Mouse (Mus musculus): ENCODE results near the gene Ugt1a6a. TPM values are rescaled to one million over a fixed set of nuclear protein-coding genes. Genes with fewer than 3 reads are reported as not detected.

The Ugt1a6a gene
- polyA plus RNA-seq, 1 experiment from 2014 or later = 0.80 TPM

DNA sequence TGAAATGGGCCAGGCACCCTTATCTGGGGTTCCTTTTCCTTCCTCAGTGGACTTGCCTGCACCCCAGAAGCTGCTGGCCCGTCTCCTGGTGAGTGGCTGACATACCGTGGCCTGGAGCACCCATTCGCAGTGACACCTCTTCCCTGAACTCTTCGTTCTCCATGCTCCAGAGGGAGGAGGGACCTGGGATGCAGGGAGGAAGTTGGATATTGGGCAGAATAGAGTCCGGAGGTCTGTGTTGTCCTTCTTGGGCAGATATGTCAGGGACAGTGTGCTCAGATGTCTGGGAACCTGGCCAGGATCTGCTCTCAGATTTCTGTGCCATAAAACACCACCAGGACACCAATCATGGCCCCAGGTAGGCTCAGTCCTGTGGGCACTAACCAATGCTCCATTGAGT is 105.5 kb downstream of the Ugt1a6a start:
- H3K4me1 ChIP-seq (replicated peaks; ENCODE audit: control insufficient read depth, insufficient read depth, low read length) = no peaks in the 10 kb centered on the region
- no peak overlapping the region for H3K27ac ChIP-seq (ENCODE audit: low read depth, low read length)
- no peak for DNase-seq (ENCODE audit: low spot score)
- H3K9me3 ChIP-seq (ENCODE audit: control insufficient read depth, low read length) = peaks cover 86% of the 10 kb centered on the region
- H3K4me2 ChIP-seq = no peak overlapping the region
- no peak overlapping the region for H3K4me3 ChIP-seq (ENCODE audit: low read depth, low read length)
- H3K27me3 ChIP-seq (replicated peaks; ENCODE audit: control insufficient read depth, insufficient read depth, low read length) = no peaks in the 10 kb centered on the region
- no peak for ATAC-seq (replicated peaks; ENCODE audit: low FRiP score)
- no peak overlapping the region for H3K9ac ChIP-seq (ENCODE audit: low read depth, low read length)
- H3K36me3 ChIP-seq (ENCODE audit: control insufficient read depth, insufficient read depth, low read length) = no peaks in the 10 kb centered on the region
- WGBS = 66% methylated on average over 5 of the region's 5 CpGs

DNA sequence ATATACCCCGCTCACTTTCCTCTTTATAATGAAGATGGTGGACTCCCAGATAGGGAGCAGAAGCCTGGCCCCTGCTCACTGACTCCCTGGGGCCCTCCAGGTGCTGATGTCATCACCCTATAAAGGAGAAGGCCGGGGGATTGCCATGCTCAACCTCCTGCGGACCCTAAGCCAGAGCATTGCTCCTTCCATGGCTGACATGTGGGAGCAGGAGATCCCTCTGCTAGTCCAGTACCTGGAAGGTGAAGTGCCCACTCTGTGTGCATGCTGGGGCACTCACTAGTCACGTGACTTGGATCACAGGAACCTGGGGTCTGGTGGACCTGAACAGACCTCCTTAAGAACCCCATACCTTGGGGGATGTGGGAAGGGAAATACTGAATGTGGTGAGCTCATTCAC is 106.0 kb downstream of the Ugt1a6a start:
- no peak overlapping the region for H3K9ac ChIP-seq (ENCODE audit: low read depth, low read length)
- H3K4me3 ChIP-seq (ENCODE audit: low read depth, low read length) = no peak overlapping the region
- no peaks in the 10 kb centered on the region for H3K27me3 ChIP-seq (replicated peaks; ENCODE audit: control insufficient read depth, insufficient read depth, low read length)
- H3K9me3 ChIP-seq (ENCODE audit: control insufficient read depth, low read length) = peaks cover 86% of the 10 kb centered on the region
- no peaks in the 10 kb centered on the region for H3K36me3 ChIP-seq (ENCODE audit: control insufficient read depth, insufficient read depth, low read length)
- whole genome bisulfite sequencing = 64% methylated on average over 4 of the region's 4 CpGs
- no peaks in the 10 kb centered on the region for H3K4me1 ChIP-seq (replicated peaks; ENCODE audit: control insufficient read depth, insufficient read depth, low read length)
- H3K4me2 ChIP-seq = no peak overlapping the region
- ATAC-seq (replicated peaks; ENCODE audit: low FRiP score) = no peak
- H3K27ac ChIP-seq (ENCODE audit: low read depth, low read length) = no peak overlapping the region
- no peak for DNase-seq (ENCODE audit: low spot score)

DNA sequence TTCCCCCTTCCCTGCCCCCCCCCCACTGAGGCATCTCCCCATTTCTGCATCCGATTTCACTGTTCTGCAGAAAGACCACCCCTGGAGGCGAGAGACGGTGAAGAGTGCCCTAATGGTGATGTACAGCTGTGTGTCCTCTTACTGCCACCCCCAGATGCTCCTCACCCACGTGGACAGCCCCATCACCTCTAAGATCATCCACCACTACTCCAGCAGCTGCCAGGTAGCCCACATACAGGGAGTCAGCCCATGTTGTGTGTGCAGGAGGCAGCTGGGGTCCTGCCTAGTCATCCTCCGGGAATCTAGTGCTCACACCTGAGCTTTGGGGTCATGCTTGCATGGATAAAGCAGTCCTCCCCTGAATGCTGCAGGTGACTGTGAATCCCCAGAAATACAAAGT is 109.3 kb downstream of the Ugt1a6a start:
- Histone ChIP-seq H3K4me1 (replicated peaks; ENCODE audit: control insufficient read depth, insufficient read depth, low read length) (no peaks in the 10 kb centered on the region), H3K4me3 (ENCODE audit: low read depth, low read length) (no peak overlapping the region), H3K27ac (ENCODE audit: low read depth, low read length) (no peak overlapping the region), H3K4me2 (no peak overlapping the region), H3K36me3 (ENCODE audit: control insufficient read depth, insufficient read depth, low read length) (no peaks in the 10 kb centered on the region), H3K9me3 (ENCODE audit: control insufficient read depth, low read length) (peaks cover 89% of the 10 kb centered on the region), H3K9ac (ENCODE audit: low read depth, low read length) (no peak overlapping the region), H3K27me3 (replicated peaks; ENCODE audit: control insufficient read depth, insufficient read depth, low read length) (no peaks in the 10 kb centered on the region)
- 60% methylated on average over 5 of the region's 5 CpGs for WGBS
- ATAC-seq (replicated peaks; ENCODE audit: low FRiP score) (no peak), DNase-seq (ENCODE audit: low spot score) (no peak)

DNA sequence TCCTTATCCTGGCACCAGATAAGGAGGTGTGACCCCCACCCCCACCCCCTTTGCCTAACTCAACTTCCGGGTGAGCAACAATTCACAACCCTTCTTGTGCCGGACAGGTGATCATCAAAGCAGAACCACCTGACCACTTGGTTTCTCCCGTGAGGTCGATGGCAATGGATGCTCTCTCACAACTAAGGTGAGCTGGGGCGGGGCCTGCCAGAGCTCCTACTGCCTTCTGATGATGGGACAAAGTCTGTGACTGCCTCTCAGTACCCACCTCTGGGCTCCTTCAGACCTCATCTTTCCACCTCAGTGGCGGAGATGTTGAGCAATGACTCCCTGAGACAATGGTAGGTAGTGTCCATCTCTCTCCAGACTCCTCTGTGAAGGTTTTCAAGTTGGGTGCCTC is 111.3 kb downstream of the Ugt1a6a start:
- no peak overlapping the region for H3K4me3 ChIP-seq (ENCODE audit: low read depth, low read length)
- no peak for DNase-seq (ENCODE audit: low spot score)

DNA sequence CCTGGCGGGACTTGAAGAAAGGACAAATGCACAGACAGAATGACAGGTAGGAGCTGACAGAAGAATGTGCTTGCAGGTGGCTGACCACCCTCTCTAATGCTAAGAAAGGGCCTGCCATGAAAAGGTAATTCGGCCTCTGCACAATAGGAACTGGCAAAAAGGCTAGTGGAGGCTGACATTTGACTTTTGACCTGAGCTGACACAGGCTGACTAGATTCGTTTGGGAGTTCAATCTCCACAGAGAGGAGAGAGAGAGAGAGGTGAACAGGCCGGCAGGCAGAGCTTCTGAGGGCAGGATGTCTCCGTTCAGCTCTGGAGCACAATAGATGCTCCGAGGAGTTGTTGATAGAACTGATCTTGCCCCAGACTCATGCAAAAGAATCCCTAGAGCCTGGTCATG is 111.8 kb downstream of the Ugt1a6a start:
- Histone ChIP-seq H3K27ac (ENCODE audit: low read depth, low read length) (no peak overlapping the region), H3K4me1 (replicated peaks; ENCODE audit: control insufficient read depth, insufficient read depth, low read length) (no peaks in the 10 kb centered on the region), H3K4me2 (no peak overlapping the region), H3K36me3 (ENCODE audit: control insufficient read depth, insufficient read depth, low read length) (no peaks in the 10 kb centered on the region), H3K27me3 (replicated peaks; ENCODE audit: control insufficient read depth, insufficient read depth, low read length) (no peaks in the 10 kb centered on the region), H3K9me3 (ENCODE audit: control insufficient read depth, low read length) (peaks cover 91% of the 10 kb centered on the region), H3K4me3 (ENCODE audit: low read depth, low read length) (no peak overlapping the region), H3K9ac (ENCODE audit: low read depth, low read length) (no peak overlapping the region)
- WGBS = 47% methylated on average over 6 of the region's 6 CpGs
- no peak for ATAC-seq (replicated peaks; ENCODE audit: low FRiP score)
- DNase-seq (ENCODE audit: low spot score) = no peak

More for the DNA sequence above, 111.3 kb downstream of the Ugt1a6a start:
- no peaks in the 10 kb centered on the region for H3K36me3 ChIP-seq (ENCODE audit: control insufficient read depth, insufficient read depth, low read length)
- ATAC-seq (replicated peaks; ENCODE audit: low FRiP score) = no peak
- no peak overlapping the region for H3K4me2 ChIP-seq
- H3K9me3 ChIP-seq (ENCODE audit: control insufficient read depth, low read length) = peaks cover 90% of the 10 kb centered on the region
- 72% methylated on average over 6 of the region's 6 CpGs for WGBS
- no peaks in the 10 kb centered on the region for H3K4me1 ChIP-seq (replicated peaks; ENCODE audit: control insufficient read depth, insufficient read depth, low read length)
- no peaks in the 10 kb centered on the region for H3K27me3 ChIP-seq (replicated peaks; ENCODE audit: control insufficient read depth, insufficient read depth, low read length)
- no peak overlapping the region for H3K9ac ChIP-seq (ENCODE audit: low read depth, low read length)
- no peak overlapping the region for H3K27ac ChIP-seq (ENCODE audit: low read depth, low read length)

DNA sequence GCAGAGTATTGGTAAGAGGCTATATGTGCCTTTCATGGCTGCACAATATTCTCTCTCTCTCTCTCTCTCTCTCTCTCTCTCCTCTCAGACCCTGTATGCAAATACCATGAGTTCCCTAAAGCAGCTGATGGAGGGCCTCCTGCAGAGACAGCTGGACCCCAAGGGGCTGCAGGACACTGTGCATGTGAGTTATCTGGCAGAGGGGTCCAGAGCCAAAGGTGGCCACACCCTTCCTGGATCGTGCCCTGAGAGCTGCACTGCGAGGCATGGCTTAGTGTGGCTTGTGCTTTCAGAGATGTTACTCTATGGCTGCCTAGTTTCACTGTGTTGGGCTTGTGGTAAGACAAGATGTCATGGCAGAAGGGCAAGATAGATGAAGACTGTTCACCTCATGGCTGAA is 113.1 kb downstream of the Ugt1a6a start:
- H3K4me3 ChIP-seq (ENCODE audit: low read depth, low read length) = no peak overlapping the region
- H3K9me3 ChIP-seq (ENCODE audit: control insufficient read depth, low read length) = peaks cover 95% of the 10 kb centered on the region
- H3K4me2 ChIP-seq = no peak overlapping the region
- ATAC-seq (replicated peaks; ENCODE audit: low FRiP score) (no peak), DNase-seq (ENCODE audit: low spot score) (no peak)
- no peaks in the 10 kb centered on the region for H3K4me1 ChIP-seq (replicated peaks; ENCODE audit: control insufficient read depth, insufficient read depth, low read length)
- H3K9ac ChIP-seq (ENCODE audit: low read depth, low read length) = no peak overlapping the region
- H3K27me3 ChIP-seq (replicated peaks; ENCODE audit: control insufficient read depth, insufficient read depth, low read length) = no peaks in the 10 kb centered on the region
- no peaks in the 10 kb centered on the region for H3K36me3 ChIP-seq (ENCODE audit: control insufficient read depth, insufficient read depth, low read length)
- no peak overlapping the region for H3K27ac ChIP-seq (ENCODE audit: low read depth, low read length)
- 43% methylated on average over 2 of the region's 2 CpGs for WGBS

DNA sequence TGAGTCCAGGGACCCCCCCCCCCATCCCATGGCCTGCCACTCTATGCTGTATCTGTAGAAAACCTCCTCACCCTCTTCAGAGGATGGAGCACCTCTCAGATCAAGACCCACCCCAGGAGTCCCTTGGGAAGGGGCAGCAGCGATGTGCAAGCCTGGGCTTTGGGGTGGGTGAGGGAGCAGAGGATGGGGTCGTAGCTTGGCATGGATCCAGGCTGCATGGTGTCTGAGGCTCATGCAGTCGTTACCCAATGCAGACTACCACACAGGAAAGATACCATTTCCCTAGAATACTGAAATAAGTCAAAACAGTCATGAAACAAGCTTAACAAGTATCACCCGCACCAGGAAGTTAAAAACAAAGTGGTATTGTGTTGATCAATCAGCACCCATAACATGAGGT is 114.0 kb downstream of the Ugt1a6a start:
- Histone ChIP-seq H3K36me3 (ENCODE audit: control insufficient read depth, insufficient read depth, low read length) (no peaks in the 10 kb centered on the region), H3K4me3 (ENCODE audit: low read depth, low read length) (no peak overlapping the region), H3K27me3 (replicated peaks; ENCODE audit: control insufficient read depth, insufficient read depth, low read length) (no peaks in the 10 kb centered on the region), H3K9ac (ENCODE audit: low read depth, low read length) (no peak overlapping the region), H3K27ac (ENCODE audit: low read depth, low read length) (no peak overlapping the region), H3K4me1 (replicated peaks; ENCODE audit: control insufficient read depth, insufficient read depth, low read length) (no peaks in the 10 kb centered on the region), H3K9me3 (ENCODE audit: control insufficient read depth, low read length) (peaks cover 93% of the 10 kb centered on the region), H3K4me2 (no peak overlapping the region)
- ATAC-seq (replicated peaks; ENCODE audit: low FRiP score) = no peak
- WGBS = 67% methylated on average over 4 of the region's 4 CpGs
- DNase-seq (ENCODE audit: low spot score) = no peak

DNA sequence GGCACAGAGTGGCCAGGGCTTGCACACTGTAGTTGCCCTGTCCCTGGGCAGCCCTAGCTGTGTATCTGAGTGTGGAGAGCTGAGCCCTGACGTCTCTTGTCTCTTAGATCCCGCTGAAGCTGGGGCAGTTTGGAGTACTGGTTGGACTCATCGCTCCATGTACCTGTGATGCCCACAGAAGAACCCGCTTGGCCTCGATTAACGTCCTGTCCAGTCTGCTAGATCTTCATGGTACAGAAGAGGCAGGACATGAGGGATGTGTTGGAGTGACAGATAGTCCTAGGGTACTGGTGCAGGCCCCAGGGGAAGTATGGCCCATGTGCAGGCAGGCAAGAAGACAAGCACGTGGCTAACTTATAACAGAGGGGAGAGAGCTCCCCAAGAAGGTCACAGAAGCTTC is 115.0 kb downstream of the Ugt1a6a start:
- no peaks in the 10 kb centered on the region for H3K4me1 ChIP-seq (replicated peaks; ENCODE audit: control insufficient read depth, insufficient read depth, low read length)
- no peak overlapping the region for H3K9ac ChIP-seq (ENCODE audit: low read depth, low read length)
- no peak for ATAC-seq (replicated peaks; ENCODE audit: low FRiP score)
- no peak overlapping the region for H3K4me3 ChIP-seq (ENCODE audit: low read depth, low read length)
- no peak for DNase-seq (ENCODE audit: low spot score)
- no peak overlapping the region for H3K4me2 ChIP-seq
- no peaks in the 10 kb centered on the region for H3K27me3 ChIP-seq (replicated peaks; ENCODE audit: control insufficient read depth, insufficient read depth, low read length)
- no peaks in the 10 kb centered on the region for H3K36me3 ChIP-seq (ENCODE audit: control insufficient read depth, insufficient read depth, low read length)
- WGBS = 77% methylated on average over 7 of the region's 7 CpGs
- peaks cover 86% of the 10 kb centered on the region for H3K9me3 ChIP-seq (ENCODE audit: control insufficient read depth, low read length)
- no peak overlapping the region for H3K27ac ChIP-seq (ENCODE audit: low read depth, low read length)

DNA sequence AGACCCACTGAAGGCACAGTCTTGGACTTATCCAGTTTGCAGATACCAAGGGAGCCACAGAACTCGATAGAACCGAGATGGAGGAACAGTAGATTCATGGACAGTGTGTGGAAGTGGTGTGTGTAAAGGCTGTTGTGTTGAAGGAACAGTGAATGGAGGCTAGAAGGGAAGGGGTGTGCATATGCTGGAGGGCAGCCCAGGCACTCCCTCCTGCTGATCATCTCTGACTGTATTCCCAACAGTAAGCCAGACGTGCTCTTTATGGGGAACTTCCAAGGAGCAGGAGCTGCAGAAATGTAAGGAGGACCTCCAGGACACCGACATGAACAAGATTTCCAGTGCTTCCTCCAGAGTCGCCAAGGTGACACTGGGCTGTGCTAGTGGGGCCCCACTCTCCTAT is 115.4 kb downstream of the Ugt1a6a start:
- H3K27me3 ChIP-seq (replicated peaks; ENCODE audit: control insufficient read depth, insufficient read depth, low read length) = no peaks in the 10 kb centered on the region
- no peak overlapping the region for H3K27ac ChIP-seq (ENCODE audit: low read depth, low read length)
- DNase-seq (ENCODE audit: low spot score) (no peak), ATAC-seq (replicated peaks; ENCODE audit: low FRiP score) (no peak)
- WGBS = 77% methylated on average over 5 of the region's 5 CpGs
- H3K4me1 ChIP-seq (replicated peaks; ENCODE audit: control insufficient read depth, insufficient read depth, low read length) = no peaks in the 10 kb centered on the region
- peaks cover 86% of the 10 kb centered on the region for H3K9me3 ChIP-seq (ENCODE audit: control insufficient read depth, low read length)
- H3K36me3 ChIP-seq (ENCODE audit: control insufficient read depth, insufficient read depth, low read length) = no peaks in the 10 kb centered on the region
- no peak overlapping the region for H3K4me2 ChIP-seq
- no peak overlapping the region for H3K9ac ChIP-seq (ENCODE audit: low read depth, low read length)
- H3K4me3 ChIP-seq (ENCODE audit: low read depth, low read length) = no peak overlapping the region

Data from liver, embryonic 11.5 days (tissue).